Mouse (Mus musculus) left cerebral cortex, postnatal 25 days (tissue): ENCODE measurements at regions not wholly inside any gene's neighbourhood (a gene's known extent, or its start where the extent isn't known, plus 50 kb on each side); places are given as distances from the start of the nearest gene placed in this dataset.

Experiments
- DNase-seq, 2 experiments: peaks; one replicate each; pipeline ENCODE4 v3.0.0; 2022; ENCODE audit warnings: low spot score in 2 of 2, mixed read lengths in 1 of 2
- intact Hi-C: fragments of 180-260 bp; cut with DNase I; formaldehyde crosslinking; loops from one replicate; pipeline ENCODE4 v1.15.1; 2025

GRCm38 (mm10) chr14:16181822-16182221, 67.3 kb upstream of the Ngly1 start:
- intact Hi-C loops = no loop called here
- DNase-seq = peak in 1 of 2 experiments; percentile 7

GRCm38 (mm10) chr14:16185246-16185645, 63.8 kb upstream of the Ngly1 start:
- intact Hi-C loops = no loop called here
- DNase-seq = no peak
